Mouse (Mus musculus) neural tube, embryonic 13.5 days (tissue): ENCODE data around the gene Olfr1368. TPM values are rescaled to one million over a fixed set of nuclear protein-coding genes. Genes with fewer than 3 reads are reported as not detected.

ENCODE experiments used
- ATAC-seq: fragments of 200-750 bp; cut with Nextera tagmentation; 2 replicates; pipeline ENCODE4 v1.8.0; 2017; ENCODE audit warnings: low read depth, mild to moderate bottlenecking, moderate TSS enrichment, moderate library complexity
- H3K27ac ChIP-seq: fragments of 300-500 bp; sonication (generic); replicated peaks from 2 replicates; pipeline ENCODE4 v1.5.1; 2015; ENCODE audit warnings: moderate library complexity, mild to moderate bottlenecking, inconsistent platforms
- H3K27me3 ChIP-seq: fragments of 300-500 bp; sonication (generic); 2 replicates; pipeline ENCODE4 v1.6.1; 2015; ENCODE audit warnings: mild to moderate bottlenecking, inconsistent platforms
- H3K36me3 ChIP-seq: fragments of 300-500 bp; sonication (generic); 2 replicates; pipeline ENCODE4 v1.6.1; 2015; ENCODE audit warnings: mild to moderate bottlenecking, inconsistent platforms
- H3K4me1 ChIP-seq: fragments of 300-500 bp; sonication (generic); replicated peaks from 2 replicates; pipeline ENCODE4 v1.6.1; 2015; ENCODE audit warnings: inconsistent platforms
- H3K4me2 ChIP-seq: fragments of 300-500 bp; sonication (generic); 2 replicates; pipeline ENCODE4 v1.6.1; 2015; ENCODE audit warnings: inconsistent platforms, mild to moderate bottlenecking, moderate library complexity
- H3K4me3 ChIP-seq: fragments of 300-500 bp; sonication (generic); 2 replicates; pipeline ENCODE4 v1.5.1; 2015; ENCODE audit warnings: mild to moderate bottlenecking, inconsistent platforms
- H3K9ac ChIP-seq: fragments of 300-500 bp; sonication (generic); 2 replicates; pipeline ENCODE4 v1.6.1; 2015; ENCODE audit warnings: moderate library complexity, mild to moderate bottlenecking, inconsistent platforms
- H3K9me3 ChIP-seq: fragments of 300-500 bp; sonication (generic); 2 replicates; pipeline ENCODE4 v1.6.1; 2016; ENCODE audit warnings: inconsistent platforms
- whole genome bisulfite sequencing: fragments of 180-500 bp; shearing (Covaris S2); methylation state at CpG from one replicate; pipeline ENCODE4 v1.1.7; 2015; 5-methylcytosine and 5-hydroxymethylcytosine counted together
- polyA plus RNA-seq: library from polyadenylated mRNA; unstranded; fragments of >200 nt; fragmentation: Nextera tagmentation; extraction: Ambion mirVana; gene quantifications from 2 replicates; pipeline ENCODE4 v1.2.1, GENCODE M21; 2015

The Olfr1368 gene
- polyA plus RNA-seq, result not detected in 2 replicates

DNA sequence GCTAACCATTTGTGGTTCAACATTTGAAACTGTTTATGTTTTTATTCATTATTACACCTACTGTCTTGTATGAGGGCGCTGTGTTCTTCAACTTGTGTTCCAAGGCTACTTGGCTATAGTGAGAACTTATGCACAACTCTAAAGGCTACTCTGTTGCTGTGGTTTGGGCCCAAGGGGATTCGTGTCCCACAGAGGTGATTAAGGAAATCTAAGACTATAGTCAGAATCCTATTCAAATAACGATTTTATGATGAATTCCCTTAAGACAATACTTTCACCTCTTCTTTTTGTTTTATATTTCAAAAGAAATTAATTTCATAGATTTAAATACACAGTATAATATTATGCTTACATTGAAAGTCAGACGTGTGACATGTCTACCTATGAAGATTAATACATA is at the start of gene Olfr1368:
Olfr1368 (minus strand) TSS at position 101 of the 400 bp plus-strand sequence.
- 74% methylated on average over 4 of the region's 4 CpGs for WGBS

DNA sequence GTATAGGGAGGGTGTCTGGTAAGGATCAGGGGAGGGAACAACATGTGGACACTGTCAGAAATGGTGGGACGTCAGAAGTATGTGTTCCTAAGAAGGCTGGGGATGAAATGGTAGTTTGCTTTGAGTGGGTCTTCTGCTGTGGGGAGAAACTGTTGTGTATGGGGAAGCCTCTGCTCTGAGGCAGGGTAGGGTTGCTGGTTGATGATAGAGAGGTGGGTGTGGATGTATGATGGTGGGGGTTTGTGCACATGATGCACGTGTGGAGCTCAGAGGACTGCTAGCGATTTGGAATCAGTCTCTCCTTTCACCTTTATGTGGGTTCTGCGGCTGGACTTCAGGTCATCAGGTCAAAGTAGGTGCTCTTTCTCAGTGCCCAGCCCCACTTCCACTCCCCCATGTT is 39.9 kb upstream of the Olfr1368 start:
- H3K9ac ChIP-seq, result no peak overlapping the region
- no peak overlapping the region for H3K4me2 ChIP-seq
- peaks cover 85% of the 10 kb centered on the region for H3K36me3 ChIP-seq
- H3K27ac ChIP-seq, result no peak overlapping the region
- no peak for ATAC-seq
- no peaks in the 10 kb centered on the region for H3K27me3 ChIP-seq
- no peaks in the 10 kb centered on the region for H3K9me3 ChIP-seq
- peaks cover 28% of the 10 kb centered on the region for H3K4me1 ChIP-seq
- no peak overlapping the region for H3K4me3 ChIP-seq
- 88% methylated on average over 4 of the region's 4 CpGs for WGBS

More for the DNA sequence above, at the start of gene Olfr1368:
- Histone ChIP-seq H3K9me3 (no peaks in the 10 kb centered on the region), H3K4me3 (no peak within 1 kb of the TSS), H3K4me1 (no peaks in the 10 kb centered on the region), H3K27ac (no peak within 1 kb of the TSS), H3K4me2 (no peak within 1 kb of the TSS), H3K36me3 (no peaks in the 10 kb centered on the region), H3K27me3 (no peaks in the 10 kb centered on the region), H3K9ac (no peak within 1 kb of the TSS)
- ATAC-seq, result no peak

DNA sequence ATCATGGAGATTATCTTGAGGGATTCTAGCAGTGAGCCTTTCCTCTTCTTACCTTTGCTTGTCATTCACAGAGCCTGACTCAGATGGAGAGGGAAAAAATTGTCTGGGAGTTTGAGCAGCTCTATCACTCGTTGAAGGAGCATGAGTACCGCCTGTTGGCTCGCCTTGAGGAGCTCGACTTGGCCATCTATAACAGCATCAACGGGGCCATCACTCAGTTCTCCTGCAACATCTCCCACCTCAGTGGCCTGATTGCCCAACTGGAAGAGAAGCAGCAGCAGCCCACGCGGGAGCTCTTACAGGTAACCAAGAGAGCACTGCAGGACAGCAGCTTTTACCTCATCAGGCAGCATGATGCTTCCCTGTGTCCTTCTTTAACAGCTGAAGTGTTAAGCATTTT is 38.0 kb upstream of the Olfr1368 start:
- no peaks in the 10 kb centered on the region for H3K27me3 ChIP-seq
- peaks cover 66% of the 10 kb centered on the region for H3K36me3 ChIP-seq
- H3K27ac ChIP-seq, result no peak overlapping the region
- H3K9me3 ChIP-seq, result no peaks in the 10 kb centered on the region
- H3K4me3 ChIP-seq, result no peak overlapping the region
- WGBS, result 93% methylated on average over 7 of the region's 7 CpGs
- H3K9ac ChIP-seq, result no peak overlapping the region
- ATAC-seq, result no peak
- peaks cover 35% of the 10 kb centered on the region for H3K4me1 ChIP-seq
- no peak overlapping the region for H3K4me2 ChIP-seq

DNA sequence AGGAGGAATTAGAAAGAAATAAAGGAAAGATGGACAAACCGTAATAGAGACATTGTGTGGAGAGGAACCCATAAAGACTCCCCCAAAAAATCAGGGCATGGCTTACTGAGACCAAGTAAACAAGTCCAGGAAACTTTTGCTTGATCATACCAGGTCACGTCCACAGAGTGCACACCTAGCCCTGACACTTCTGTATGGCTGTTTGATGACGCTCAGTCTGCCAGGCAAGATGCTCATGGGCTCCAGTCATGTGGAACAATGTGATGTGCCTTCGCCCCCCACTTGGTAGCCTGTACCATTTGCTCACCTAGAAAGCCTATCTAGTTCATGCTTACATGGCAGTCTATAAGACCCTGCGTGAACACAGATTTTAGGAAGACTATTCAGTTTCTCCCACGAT is 37.4 kb upstream of the Olfr1368 start:
- Histone ChIP-seq H3K4me3 (no peak overlapping the region), H3K27me3 (no peaks in the 10 kb centered on the region), H3K9ac (no peak overlapping the region), H3K36me3 (peaks cover 60% of the 10 kb centered on the region), H3K4me1 (peaks cover 36% of the 10 kb centered on the region), H3K4me2 (no peak overlapping the region), H3K27ac (no peak overlapping the region), H3K9me3 (no peaks in the 10 kb centered on the region)
- 94% methylated on average over 6 of the region's 6 CpGs for WGBS
- no peak for ATAC-seq

DNA sequence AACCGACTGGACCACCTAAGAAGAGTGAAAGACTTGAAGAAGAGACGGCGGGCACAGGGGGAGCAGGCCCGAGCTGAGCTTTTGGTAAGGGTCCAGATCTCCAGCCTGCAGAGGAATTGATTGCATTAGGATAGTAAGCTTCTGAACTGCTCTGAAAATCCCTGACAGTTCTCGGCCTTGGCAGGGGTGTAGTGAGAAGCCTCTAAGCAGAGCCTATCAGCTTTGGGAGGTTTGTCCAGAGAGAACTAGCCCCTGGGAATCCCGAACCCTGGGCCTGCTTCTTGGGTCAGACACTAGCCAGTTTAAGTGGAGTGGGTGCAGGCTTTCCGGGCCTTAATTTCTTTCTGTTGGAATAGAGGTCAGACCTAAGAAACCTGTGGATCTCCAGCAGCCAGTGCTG is 36.3 kb upstream of the Olfr1368 start:
- peaks cover 49% of the 10 kb centered on the region for H3K36me3 ChIP-seq
- peak overlapping the region; percentile 81 for H3K4me3 ChIP-seq
- 77% methylated on average over 7 of the region's 7 CpGs for WGBS
- no peak overlapping the region for H3K27ac ChIP-seq
- H3K9ac ChIP-seq, result peak overlapping the region; percentile 90
- no peak for ATAC-seq
- H3K27me3 ChIP-seq, result no peaks in the 10 kb centered on the region
- peaks cover 36% of the 10 kb centered on the region for H3K4me1 ChIP-seq
- no peaks in the 10 kb centered on the region for H3K9me3 ChIP-seq
- peak overlapping the region; percentile 71 for H3K4me2 ChIP-seq

DNA sequence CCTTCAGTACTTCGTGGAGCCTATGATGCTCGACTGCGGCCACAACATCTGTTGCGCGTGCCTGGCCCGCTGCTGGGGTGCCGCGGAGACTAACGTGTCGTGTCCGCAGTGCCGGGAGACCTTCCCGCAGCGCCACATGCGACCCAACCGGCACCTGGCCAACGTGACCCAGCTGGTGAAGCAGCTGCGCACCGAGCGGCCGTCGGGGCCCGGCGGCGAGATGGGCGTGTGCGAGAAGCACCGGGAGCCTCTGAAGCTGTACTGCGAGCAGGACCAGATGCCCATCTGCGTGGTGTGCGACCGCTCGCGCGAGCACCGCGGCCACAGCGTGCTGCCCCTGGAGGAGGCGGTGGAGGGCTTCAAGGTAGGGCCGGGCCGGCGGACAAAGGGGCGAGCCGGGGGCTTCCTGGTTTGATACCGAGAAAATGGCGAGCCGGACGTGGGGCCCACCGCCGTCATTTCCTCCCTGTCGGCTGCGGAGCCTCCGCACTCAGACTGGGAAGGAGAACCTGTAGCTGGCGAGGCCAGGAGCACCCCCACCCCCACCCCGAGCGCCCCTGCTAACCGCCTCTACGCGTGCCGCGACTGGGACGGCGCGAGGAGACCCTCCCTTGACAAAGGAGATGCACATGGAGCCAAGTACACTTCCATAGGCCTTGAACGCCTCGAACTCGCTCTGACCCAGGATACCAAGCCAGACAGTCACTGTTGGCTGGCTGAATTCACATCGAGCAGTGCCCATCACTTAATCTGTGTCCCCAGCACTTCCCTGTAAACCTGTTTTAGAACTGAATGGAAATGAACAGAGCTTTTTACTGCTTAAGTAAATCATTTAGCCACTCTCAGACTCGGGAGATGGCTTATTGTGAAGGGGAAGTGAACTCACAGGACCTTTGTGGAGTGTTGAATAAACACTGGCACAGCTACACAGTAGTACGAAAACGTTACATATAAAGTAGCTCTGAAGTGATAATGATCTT is 35.2 kb upstream of the Olfr1368 start:
- Histone ChIP-seq H3K9ac (peak overlapping the region; percentile 90), H3K36me3 (peaks cover 38% of the 10 kb centered on the region), H3K4me2 (peak overlapping the region; percentile 71), H3K4me3 (peak overlapping the region; percentile 81), H3K27ac (peak overlapping the region; percentile 96), H3K4me1 (peaks cover 36% of the 10 kb centered on the region), H3K9me3 (no peaks in the 10 kb centered on the region), H3K27me3 (no peaks in the 10 kb centered on the region)
- peak; percentile 59 for ATAC-seq
- WGBS, result under 1% methylated on average over 71 of the region's 71 CpGs

DNA sequence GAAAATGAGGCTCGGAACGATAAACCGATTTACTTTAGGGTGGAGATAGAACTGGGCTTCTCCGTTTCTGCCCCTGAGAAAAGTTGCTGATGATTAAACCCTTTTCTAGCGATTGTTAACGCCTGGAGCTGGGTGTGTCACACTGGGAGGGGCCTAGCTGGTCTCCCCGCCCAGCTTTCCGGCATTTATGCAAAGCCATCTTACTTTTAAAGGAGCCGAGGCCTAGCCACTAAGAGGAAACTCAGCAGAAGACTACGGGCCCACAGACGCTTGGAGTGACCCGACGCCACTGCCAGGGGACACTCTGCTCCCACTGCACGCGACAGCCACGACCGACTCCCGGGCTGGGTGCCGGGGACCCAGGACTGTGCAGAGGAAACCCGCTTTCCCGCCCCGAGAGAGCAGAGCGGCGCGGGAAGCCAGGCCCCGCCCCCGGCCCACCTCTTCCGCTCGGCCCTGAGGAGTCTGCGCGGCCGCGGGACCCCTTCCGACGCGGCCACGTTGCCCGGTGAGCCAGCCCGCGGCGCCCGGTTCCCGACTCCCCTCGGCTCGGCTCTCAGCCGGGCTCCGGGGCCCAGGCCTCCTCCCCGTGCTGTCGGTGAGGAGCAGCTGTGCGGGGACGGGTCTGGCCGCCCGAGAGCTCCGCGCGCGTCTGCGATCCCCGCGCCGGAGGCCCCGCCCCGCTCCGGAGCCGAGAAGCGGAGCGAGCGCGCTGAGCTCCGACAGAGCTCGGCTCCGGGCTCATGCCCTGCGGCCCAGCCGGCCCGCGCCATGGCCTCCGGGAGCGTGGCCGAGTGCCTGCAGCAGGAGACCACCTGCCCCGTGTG is 34.3 kb upstream of the Olfr1368 start:
- peak overlapping the region; percentile 71 for H3K4me2 ChIP-seq
- H3K4me3 ChIP-seq, result peak overlapping the region; percentile 81
- peaks cover 29% of the 10 kb centered on the region for H3K36me3 ChIP-seq
- peak; percentile 97 for ATAC-seq
- no peaks in the 10 kb centered on the region for H3K27me3 ChIP-seq
- no peaks in the 10 kb centered on the region for H3K9me3 ChIP-seq
- peak overlapping the region; percentile 96 for H3K27ac ChIP-seq
- H3K9ac ChIP-seq, result peak overlapping the region; percentile 90
- WGBS, result under 1% methylated on average over 80 of the region's 80 CpGs
- peaks cover 32% of the 10 kb centered on the region for H3K4me1 ChIP-seq

DNA sequence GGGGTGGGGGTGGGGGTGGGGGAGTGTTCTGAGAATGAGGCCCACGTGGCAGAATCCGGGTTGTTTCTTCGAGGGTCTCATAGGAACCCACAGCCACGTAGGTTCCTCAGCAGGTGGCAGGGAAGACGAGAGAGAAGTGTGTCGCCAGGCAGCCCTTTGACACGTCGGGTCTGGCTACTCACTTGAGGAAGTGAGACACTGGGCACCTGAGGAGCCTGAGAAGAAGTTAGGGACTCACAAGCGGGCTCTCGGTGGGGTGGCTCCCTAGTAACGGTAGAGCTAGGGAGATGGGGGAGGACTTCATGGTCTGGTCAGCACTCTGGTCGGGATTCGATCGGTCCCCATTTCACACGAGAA is 33.7 kb upstream of the Olfr1368 start, which contains the start of gene Trim27:
Trim27 (plus strand) TSS at position 79 of the 357 bp plus-strand sequence.
- no peaks in the 10 kb centered on the region for H3K9me3 ChIP-seq
- H3K4me3 ChIP-seq, result peak within 1 kb of the TSS; percentile 81
- H3K4me1 ChIP-seq, result peaks cover 30% of the 10 kb centered on the region
- H3K36me3 ChIP-seq, result peaks cover 25% of the 10 kb centered on the region
- WGBS, result 1% methylated on average over 15 of the region's 15 CpGs
- no peaks in the 10 kb centered on the region for H3K27me3 ChIP-seq
- peak; percentile 60 for ATAC-seq
- peak within 1 kb of the TSS; percentile 96 for H3K27ac ChIP-seq
- H3K4me2 ChIP-seq, result peak within 1 kb of the TSS; percentile 71
- peak within 1 kb of the TSS; percentile 90 for H3K9ac ChIP-seq

DNA sequence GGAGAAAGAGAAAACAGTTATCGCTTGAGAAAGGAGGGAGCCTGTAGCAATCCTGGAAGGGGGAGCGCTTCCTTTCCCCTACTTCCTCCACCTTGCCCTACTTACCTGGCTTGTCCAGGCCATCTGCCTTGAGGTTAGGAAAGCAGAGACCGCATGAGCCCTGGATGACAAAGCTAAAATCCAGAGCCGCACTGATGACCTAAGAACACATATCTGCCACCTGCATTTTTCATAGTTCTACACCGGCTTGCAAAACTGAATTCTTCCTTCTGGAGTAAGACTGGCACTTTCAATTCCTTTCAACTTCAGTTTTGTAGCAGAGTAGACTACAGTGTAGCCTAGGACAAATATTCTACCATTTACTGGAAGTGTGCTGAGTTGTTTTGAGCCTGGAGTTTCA is 32.7 kb upstream of the Olfr1368 start:
- ATAC-seq, result no peak
- no peak overlapping the region for H3K4me3 ChIP-seq

DNA sequence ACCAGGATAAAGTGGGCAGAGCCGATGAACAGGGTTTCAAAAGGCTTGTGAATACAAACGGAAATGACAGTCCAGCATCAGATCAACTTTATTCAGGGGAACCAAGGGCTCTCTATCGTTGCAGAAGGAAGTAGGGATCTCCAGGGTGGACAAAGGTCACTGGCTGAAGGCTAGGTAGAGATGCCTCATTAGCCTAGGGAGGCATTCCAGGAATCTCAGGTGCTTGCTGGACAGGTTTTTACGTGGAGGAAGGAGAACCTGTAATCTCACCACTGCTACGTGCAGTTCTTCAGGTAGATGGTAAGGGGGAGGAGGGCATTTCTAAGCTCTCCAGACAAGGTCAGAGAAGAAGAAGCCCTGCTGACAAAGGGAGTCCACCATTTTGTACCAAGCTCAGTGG is 32.0 kb upstream of the Olfr1368 start:
- no peak for ATAC-seq
- H3K36me3 ChIP-seq, result peaks cover 8% of the 10 kb centered on the region
- no peak overlapping the region for H3K9ac ChIP-seq
- H3K4me1 ChIP-seq, result peaks cover 32% of the 10 kb centered on the region
- H3K27ac ChIP-seq, result no peak overlapping the region
- WGBS, result 71% methylated on average over 5 of the region's 5 CpGs
- no peak overlapping the region for H3K4me2 ChIP-seq
- no peaks in the 10 kb centered on the region for H3K27me3 ChIP-seq
- H3K9me3 ChIP-seq, result no peaks in the 10 kb centered on the region
- H3K4me3 ChIP-seq, result no peak overlapping the region

More for the DNA sequence above, 32.7 kb upstream of the Olfr1368 start:
- Histone ChIP-seq H3K4me2 (peak overlapping the region; percentile 71), H3K9me3 (no peaks in the 10 kb centered on the region), H3K27me3 (no peaks in the 10 kb centered on the region), H3K36me3 (peaks cover 15% of the 10 kb centered on the region), H3K27ac (no peak overlapping the region), H3K9ac (0 out of 2 replicates have a peak overlapping the region, but pooled peaks have one; percentile 90), H3K4me1 (peaks cover 31% of the 10 kb centered on the region)
- 88% methylated on average over 5 of the region's 5 CpGs for WGBS

DNA sequence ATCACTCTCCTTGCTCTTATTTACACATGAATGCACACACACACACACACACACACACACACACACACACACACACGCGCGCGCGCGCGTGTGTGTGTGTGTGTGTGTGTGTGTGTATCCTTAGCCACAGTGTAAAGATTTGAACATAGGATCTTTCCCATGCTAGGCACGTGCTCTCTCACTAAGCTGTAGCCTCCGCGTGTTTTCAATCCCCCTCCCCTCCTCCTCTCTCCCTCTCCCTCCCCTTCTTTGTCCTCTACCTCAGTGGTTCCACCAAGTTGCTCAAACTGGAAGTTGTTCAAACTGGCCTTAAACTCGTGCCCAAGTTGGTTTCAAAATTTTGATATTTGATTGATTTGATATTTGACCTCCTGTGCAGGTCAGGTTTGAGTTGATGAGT is 31.1 kb upstream of the Olfr1368 start:
- no peaks in the 10 kb centered on the region for H3K9me3 ChIP-seq
- no peak for ATAC-seq
- no peak overlapping the region for H3K4me2 ChIP-seq
- no peak overlapping the region for H3K27ac ChIP-seq
- no peaks in the 10 kb centered on the region for H3K27me3 ChIP-seq
- no peak overlapping the region for H3K4me3 ChIP-seq
- WGBS, result 71% methylated on average over 11 of the region's 11 CpGs
- peaks cover 26% of the 10 kb centered on the region for H3K4me1 ChIP-seq
- no peaks in the 10 kb centered on the region for H3K36me3 ChIP-seq
- no peak overlapping the region for H3K9ac ChIP-seq

DNA sequence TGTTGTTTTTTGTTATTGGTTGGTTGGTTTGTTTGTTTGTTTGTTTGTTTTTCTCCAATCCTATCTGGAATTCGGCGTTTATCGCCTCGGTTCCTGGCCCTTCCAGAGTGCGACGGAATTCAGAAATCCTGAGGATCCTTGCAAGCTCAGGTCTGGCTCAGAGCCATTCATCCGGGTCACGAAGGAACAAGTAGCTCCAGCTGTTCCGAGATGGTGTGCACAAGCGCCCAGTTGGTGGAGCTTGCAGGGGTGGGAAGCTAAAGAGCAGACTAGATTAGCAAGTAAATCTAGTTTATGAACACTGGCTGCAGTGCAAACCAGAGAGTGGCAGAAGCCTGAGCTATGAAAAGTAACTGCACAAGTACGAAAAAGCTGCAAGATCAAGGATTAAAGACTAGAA is 27.4 kb upstream of the Olfr1368 start:
- Histone ChIP-seq H3K4me2 (peak overlapping the region; percentile 61), H3K9ac (peak overlapping the region; percentile 51), H3K4me1 (peaks cover 32% of the 10 kb centered on the region), H3K27me3 (no peaks in the 10 kb centered on the region), H3K4me3 (peak overlapping the region; percentile 49), H3K36me3 (no peaks in the 10 kb centered on the region), H3K9me3 (no peaks in the 10 kb centered on the region), H3K27ac (peak overlapping the region; percentile 24)
- WGBS, result under 1% methylated on average over 11 of the region's 11 CpGs
- 0 out of 2 replicates have a peak, but pooled peaks have one; percentile 4 for ATAC-seq
